Mouse (Mus musculus): ENCODE results near the gene Slc16a5.

DNA sequence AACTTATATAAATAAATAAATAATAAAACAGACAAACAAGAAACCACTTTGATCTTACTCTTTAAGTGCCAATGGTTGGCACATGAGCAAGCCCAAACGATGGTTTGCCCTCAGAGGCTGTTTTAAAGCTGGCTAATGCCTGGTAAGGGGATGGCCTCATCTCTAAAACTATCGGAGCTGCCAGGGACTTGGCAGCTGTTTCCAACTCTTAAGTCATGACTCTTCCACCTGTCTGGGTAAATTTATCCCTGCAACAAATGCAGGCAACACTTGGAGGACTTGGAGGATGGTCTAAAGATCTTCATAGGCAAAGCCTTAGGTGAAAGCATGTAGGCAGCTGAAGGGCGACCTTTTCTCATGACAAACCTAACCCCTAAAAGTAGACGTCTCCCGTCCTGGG lies 54.7 kb downstream of the Slc16a5 start:
- TF ChIP-seq CTCF (IDR thresholded peaks at IDR 0.05; ENCODE audit: low read depth, low read length), result no peak
- TF ChIP-seq POLR2A (IDR thresholded peaks at IDR 0.05; ENCODE audit: borderline replicate concordance, low read depth, low read length), result no peak
